Mouse (Mus musculus) thymus, postnatal 4 days (tissue): ENCODE results near the gene Chrm3.
A peak's percentile ranks its signal among the peaks of the same experiment; 100 is the strongest.

ENCODE experiments used
- DNase-seq: peaks from one replicate; pipeline ENCODE4 v3.0.0; 2021

Gene Chrm3

DNA sequence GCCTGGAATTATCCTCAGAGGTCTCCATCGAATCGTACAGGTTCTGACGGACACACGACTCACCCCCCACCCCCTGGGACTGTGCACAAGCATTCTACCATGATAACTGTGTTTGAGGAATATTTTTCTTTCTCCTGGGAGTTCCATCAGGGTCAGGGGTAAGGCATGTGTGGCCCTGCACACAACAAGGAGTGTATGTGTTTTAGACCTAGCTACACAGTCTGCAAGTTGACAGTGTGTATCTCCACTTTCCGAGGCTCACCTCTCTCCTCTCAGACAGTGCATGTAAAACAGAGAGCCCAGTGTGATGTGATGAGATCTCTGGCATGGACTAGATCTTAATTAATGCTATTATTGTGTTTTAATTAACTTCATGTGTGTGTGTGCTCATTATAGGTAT is 472.4 kb downstream of the Chrm3 start:
- DNase-seq, result no peak

DNA sequence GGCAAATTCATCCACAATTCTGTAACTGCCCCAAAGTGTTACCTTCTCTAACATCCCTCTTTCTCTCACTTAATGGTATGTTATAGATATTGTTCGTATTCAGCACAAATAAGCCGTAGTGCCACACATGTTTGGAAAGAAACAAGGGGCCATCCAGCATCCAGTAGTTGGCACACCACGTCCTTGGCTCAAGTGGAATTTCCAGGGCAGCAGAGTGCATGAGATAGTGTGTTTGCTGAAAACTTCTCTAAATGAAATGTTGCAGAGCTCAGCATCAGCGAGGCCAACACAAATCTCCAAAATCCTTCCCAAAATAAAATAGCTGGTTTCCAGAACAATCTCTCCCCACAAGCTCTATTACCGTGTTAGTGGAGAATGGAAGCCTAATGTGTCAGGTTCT is 473.4 kb downstream of the Chrm3 start:
- no peak for DNase-seq

DNA sequence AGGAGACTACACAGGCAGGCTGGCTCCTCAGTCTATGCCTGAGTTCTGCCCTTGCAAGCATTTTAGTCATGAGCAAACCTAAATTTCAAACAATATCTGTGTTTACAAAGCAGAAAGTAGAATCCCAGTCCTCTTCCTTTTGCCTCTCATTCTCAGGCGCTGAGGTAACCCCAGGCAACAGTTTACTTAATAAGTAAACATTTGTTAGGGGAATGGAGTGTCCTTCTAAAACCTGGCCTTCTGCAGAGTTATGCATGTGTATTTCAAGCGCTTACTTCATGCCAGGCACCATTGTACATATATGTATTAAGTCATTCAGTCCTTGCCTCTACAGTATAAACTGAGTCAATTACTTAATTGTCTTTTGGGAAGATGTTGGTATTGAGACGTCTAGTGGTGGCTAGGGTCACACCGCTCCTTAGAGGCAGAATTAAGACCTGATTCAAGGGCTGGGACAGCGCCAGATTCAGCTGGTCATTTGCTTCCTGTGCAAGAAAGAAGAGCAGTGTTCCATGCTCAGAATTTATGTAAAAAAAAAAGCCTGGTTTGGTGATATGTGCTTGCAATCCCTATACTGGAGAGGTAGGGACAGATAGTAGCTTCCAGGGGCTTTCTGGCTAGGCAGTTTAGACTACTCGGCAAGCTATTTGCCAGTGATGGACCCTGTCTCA is 474.0 kb downstream of the Chrm3 start:
- no peak for DNase-seq

DNA sequence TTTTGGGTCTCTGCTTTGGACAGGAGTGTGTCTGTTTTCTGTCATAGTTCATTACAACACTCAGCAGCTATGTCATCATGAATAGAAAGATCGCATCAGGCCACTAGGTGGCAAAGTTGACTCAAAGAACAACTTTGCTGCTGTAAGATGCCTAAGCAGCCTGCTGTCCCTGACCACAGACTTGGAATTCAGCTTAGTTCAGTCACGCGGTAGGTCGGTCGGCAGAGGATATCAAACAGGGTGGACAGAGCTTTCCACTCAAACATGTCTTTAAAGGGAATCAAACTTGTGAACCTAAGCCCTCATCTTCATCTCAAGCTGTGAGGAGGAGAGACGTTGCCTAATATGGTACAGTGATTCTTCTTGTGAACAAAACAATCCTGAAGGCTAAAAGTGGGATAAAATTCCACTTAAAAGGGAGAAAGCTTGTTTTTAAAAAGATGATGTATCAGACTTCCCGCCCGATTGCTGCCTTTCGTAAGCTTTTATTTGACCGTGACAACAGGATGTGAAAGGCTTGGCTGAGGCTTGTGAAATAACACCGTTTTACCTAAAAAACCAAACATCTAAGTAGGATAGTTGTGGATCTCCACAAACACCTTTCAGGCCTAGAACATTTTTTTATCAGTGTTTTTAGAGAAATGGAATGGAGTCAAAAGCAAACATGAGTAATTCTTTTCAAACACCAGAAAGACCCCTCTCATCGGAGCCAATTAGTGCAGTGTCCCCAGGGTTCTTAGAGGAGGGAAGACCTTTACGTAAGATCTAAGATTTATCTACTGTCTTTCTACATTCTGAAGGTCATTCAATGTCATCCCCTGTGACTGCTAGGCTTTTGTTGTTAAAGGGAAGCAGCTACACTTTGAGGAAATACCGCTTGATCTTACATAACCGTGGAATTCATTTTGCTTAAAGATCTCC is 478.0 kb downstream of the Chrm3 start:
- DNase-seq, result peak; percentile 69

DNA sequence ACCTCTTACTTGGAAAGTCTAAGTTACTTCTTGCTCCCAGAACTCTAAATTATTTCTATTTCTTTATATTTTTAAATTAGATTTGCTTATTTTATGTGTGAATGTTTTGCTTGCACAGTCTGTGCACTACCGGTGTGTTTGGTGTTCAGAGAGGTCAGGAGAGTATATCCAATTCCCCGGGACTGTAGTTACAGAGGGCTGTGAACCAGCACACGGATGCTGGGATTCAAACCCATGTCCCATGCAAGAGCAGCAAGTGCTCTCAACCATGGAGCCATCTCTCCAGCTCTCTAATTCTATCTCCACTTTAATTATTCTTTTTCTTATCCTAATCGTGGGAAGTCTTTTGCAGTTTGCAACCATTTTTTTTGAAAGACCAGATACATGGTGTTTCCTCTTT is 478.7 kb downstream of the Chrm3 start:
- no peak for DNase-seq

DNA sequence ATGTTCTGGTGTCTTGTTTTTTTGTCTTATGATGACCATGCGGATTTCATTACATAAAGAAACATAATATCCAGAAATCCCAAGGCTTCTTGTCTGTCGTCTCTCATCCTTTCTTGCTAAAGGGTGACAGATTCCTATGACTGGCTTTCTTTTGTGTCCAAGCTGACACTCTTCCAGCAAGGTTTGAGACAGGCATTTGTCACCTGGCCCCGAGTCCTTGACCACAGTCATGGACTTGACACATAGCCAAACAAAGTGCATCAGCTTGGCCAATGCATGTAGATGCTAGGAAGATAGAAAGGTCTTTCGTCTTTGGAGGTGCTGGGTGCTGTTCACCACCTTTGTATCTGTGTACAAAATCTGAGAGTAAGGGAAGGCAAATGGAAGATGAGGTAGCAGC is 480.2 kb downstream of the Chrm3 start:
- DNase-seq, result no peak

DNA sequence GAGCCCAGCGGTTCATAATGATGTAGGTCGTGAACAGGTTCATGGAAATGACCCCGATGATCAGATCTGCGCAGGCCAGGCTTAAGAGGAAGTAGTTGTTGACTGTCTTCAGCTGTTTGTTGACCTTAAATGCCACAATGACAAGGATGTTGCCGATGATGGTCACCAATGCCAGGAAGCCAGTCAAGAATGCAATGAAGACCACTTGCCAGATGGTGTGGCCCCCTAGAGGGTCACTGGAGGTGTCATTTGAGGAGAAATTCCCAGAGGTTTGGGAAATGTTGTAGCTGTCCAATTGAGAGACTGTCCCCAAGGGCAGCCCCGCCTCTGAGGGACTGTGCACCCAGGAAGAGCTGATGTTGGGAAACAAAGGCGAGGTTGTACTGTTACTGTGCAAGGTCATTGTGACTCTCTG is 482.0 kb downstream of the Chrm3 start:
- DNase-seq, result no peak

DNA sequence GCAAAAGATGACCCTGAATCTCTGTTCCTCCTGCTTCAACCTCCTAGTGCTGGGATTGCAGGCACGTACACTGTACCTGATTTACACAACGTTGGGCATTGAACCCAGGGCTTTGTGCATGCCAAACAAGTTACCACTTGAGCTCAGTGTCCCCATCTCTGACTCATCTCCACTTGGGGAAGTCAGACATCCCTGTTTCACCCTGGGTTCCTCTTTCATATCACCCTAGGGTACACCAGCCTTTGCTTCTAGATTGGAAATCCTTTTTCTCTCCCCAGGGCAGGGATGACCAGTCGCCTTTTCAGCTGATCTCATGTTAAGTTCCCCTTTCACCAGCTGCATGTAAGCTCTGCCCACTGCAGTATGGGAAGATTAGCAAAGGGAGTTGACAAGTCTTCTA is 487.3 kb downstream of the Chrm3 start:
- DNase-seq, result no peak

DNA sequence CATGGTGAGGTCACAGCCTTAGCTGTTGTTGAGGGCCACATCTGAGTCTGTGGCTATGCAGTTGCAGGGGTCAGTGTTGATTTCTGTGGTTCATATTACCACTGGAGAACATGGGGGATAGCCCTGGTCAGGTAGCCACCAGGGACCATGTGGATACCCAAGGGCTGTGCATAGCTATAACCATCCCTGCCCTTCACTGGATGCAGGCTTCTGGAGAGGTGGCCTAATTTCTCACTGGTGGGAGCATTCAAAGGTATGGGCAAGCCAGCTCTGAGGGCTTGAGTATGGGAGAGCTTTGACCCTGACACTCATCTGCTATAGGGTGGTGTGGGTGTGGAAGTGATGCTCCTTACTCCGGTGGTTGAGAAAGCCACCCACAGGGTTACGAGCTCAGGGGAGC is 494.5 kb downstream of the Chrm3 start:
- DNase-seq, result no peak

DNA sequence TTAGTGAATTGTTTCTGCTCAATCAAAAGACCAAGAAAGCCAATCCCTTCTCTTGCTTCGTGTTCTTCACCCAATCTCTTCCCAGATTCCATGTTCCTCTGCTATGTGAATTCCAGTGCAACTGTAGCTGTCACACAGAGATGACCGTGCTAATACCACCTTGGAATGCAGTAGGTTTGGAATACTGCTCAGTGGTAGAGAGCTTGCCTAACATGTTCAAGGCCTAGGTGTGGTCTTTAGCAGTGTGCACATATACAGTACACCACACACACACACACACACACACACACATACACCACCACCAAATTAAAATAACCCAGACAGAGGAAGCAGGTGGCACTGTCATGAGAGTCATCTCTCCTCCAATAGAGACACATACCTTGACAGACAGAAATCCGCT is 513.1 kb downstream of the Chrm3 start:
- DNase-seq, result no peak

DNA sequence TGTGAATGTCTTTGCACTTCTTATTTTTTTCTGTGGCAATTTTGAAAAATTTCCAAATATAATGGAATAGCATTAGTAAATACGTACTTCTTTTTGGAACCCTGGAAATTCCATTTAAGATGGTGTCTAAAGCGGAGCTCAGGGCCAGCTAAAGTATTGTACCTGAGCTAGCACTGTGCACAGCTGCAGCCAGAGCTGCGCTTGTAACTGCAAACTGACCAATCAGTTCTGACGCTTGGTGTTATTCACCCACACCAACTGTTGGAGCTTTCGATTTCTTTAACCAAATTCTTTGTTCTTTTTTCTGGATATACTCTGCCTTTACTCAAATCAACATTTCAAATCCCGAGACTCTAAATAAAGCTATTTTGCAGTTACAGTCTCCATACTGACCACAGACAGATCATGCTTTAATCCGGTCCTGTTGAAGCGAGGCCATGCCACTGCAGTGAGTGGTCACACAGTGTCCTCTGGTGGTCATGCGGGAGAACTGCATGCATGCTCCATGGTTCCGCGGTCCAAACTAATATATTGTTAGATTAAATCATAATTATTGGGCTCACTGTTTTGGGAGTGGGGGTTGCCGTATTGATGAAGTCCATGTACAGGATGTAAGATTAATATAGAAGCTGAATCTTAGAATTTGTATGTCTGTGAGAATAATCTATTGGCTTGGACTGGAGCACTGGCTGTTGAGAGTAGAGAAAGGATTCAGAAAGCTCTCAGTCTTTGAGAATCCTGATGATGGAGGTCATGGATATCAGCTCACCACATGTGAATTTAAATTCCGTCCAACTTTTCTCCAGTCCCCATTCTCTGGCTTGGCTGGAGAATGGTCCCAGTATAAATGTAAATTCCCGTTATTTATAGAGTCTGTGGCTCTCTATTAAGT is 513.9 kb downstream of the Chrm3 start:
- DNase-seq, result peak; percentile 63

DNA sequence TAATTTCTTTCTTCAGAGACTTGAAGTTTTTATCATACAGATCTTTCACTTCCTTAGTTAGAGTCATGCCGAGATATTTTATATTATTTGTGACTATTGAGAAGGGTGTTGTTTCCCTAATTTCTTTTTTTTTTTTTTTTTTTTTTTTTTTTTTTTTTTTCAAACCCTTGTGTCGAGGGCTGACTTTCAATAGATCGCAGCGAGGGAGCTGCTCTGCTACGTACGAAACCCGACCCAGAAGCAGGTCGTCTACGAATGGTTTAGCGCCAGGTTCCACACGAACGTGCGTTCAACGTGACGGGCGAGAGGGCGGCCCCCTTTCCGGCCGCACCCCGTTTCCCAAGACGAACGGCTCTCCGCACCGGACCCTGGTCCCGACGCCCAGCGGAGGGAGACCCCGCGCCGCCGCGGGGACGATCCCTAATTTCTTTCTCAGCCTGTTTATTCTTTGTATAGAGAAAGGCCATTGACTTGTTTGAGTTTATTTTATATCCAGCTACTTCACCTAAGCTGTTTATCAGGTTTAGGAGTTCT is 526.4 kb downstream of the Chrm3 start:
- peak; percentile 85 for DNase-seq

DNA sequence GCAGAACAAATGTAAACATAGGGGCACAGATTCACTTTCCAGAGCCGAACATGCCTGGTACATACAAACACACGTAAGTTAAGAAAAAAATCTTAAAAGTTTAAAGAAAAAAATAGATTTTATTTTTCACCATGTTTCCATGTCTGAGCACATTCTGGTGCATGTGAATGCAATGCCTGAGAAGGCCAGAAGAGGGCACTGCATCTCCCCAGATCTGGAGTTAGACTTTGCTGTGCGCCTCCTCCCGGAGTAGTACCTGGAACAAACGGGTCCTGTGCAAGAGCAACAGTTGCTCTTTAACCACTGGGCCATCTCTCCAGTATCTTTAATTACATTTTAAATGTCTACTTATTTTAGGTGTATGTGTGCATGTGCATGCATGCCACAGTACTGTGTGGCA is 534.4 kb downstream of the Chrm3 start:
- peak; percentile 74 for DNase-seq
